Mouse (Mus musculus): Measurements from ENCODE around the gene Ctf2.

- no peak for TF ChIP-seq POLR2A (IDR thresholded peaks at IDR 0.05; ENCODE audit: borderline replicate concordance, extremely low read depth, low read depth, low read length)
- TF ChIP-seq CTCF (IDR thresholded peaks at IDR 0.05; ENCODE audit: insufficient read depth, low read length) = no peak
Observed at GRCm38 (mm10) chr7:127748235-127748560, 16.2 kb upstream of the Ctf2 start.
